Mouse (Mus musculus) C2C12 (cell line): ENCODE measurements at regions not wholly inside any gene's neighbourhood (a gene's known extent, or its start where the extent isn't known, plus 50 kb on each side); places are given as distances from the start of the nearest gene placed in this dataset.

Source experiments
- CEBPB ChIP-seq: IDR thresholded peaks from one replicate; pipeline ENCODE4 v1.6.1; 2011; ENCODE audit warnings: low read depth, mild to moderate bottlenecking, control low read depth, moderate library complexity
- CTCF ChIP-seq: IDR thresholded peaks from one replicate; pipeline ENCODE4 v1.5.1; 2011; ENCODE audit not compliant: control insufficient read depth, insufficient read depth, insufficient read length
- FOSL1 ChIP-seq: IDR thresholded peaks from one replicate; pipeline ENCODE4 v1.8.0; 2011; ENCODE audit warnings: mild to moderate bottlenecking, low read length; ENCODE audit not compliant: poor library complexity, insufficient read depth, severe bottlenecking
- MAX ChIP-seq: IDR thresholded peaks from one replicate; pipeline ENCODE4 v1.6.1; 2011; ENCODE audit warnings: mild to moderate bottlenecking, control low read depth
- MYOG ChIP-seq: IDR thresholded peaks from one replicate; pipeline ENCODE4 v1.6.1; 2011; ENCODE audit not compliant: control insufficient read depth, insufficient read length; ENCODE audit errors: extremely low read depth
- USF1 ChIP-seq: IDR thresholded peaks from one replicate; pipeline ENCODE4 v1.6.1; 2011; ENCODE audit warnings: low read depth, mild to moderate bottlenecking, control low read depth, moderate library complexity

DNA sequence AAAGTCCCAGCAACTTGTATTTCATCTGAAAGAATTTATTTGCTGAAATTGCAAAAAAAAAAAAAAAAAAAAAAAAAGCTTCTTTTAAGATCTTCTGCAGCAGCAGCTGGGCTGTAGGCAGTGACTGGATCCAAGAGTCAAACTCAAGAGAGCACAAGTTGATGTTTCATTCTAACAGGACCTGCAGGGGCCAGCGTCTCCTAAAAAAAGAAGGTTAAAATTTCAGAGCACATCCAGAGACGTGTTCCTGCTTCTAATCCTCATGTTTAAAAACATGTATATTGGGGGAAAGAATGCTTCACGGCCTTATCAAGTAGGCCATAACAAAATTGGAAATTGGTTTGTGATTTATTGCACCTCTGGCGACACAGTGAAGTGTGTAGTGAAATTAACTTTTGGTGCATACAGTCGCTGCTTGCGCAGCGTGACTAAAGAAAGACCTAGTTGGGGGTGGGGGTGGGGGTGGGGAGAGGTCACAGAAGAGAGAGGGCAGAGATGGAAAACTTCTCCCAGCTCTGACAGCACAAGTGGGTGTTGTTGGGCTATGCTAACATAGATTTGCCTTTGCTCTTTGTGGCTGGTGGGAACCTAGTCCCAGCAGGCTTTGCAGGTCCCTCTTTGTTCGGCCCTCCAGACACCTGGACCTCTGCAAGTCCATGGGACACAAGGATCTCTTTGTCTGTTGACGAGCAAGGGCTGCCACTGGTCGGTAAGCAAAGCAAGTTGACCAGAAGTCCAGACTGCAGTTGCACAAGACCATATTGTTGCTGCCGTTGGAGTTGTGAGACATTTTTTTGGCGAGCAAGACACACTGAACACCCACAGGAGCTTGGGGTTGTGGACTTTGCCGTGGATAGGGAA is 155.7 kb upstream of the Slc30a5 start:
- TF ChIP-seq CEBPB (no peak), CTCF (no peak), FOSL1 (no peak), MAX (no peak), USF1 (no peak), MYOG (no peak)
